Mouse (Mus musculus): ENCODE measurements at regions not wholly inside any gene's neighbourhood (a gene's known extent, or its start where the extent isn't known, plus 50 kb on each side); places are given as distances from the start of the nearest gene placed in this dataset.

- DNase-seq (ENCODE audit: low spot score in 2 of 2) = no peak
These were observed 222.3 kb upstream of the Spdye4c start for GRCm38 (mm10) chr2:128368534-128369273.

- no peak for DNase-seq (ENCODE audit: low spot score in 2 of 2)
These were observed 220.2 kb upstream of the Spdye4c start for GRCm38 (mm10) chr2:128370821-128371220.

- no peak for DNase-seq (ENCODE audit: low spot score in 2 of 2)
These were observed 218.8 kb upstream of the Spdye4c start for GRCm38 (mm10) chr2:128372204-128372603.

GRCm38 (mm10) chr2:128373363-128374252 is 217.4 kb upstream of the Spdye4c start:
- no peak for DNase-seq (ENCODE audit: low spot score in 2 of 2)

GRCm38 (mm10) chr2:128374253-128374566 is 216.8 kb upstream of the Spdye4c start:
- DNase-seq (ENCODE audit: low spot score in 2 of 2) = no peak

GRCm38 (mm10) chr2:128374926-128375325 is 216.1 kb upstream of the Spdye4c start:
- DNase-seq (ENCODE audit: low spot score in 2 of 2) = no peak

- DNase-seq (ENCODE audit: low spot score in 2 of 2) = no peak
These were observed 215.2 kb upstream of the Spdye4c start for GRCm38 (mm10) chr2:128375827-128376226.

- DNase-seq (ENCODE audit: low spot score in 2 of 2) = no peak
These were observed 213.8 kb upstream of the Spdye4c start for GRCm38 (mm10) chr2:128377176-128377575.

- DNase-seq (ENCODE audit: low spot score in 2 of 2) = no peak
These were observed 213.3 kb upstream of the Spdye4c start for GRCm38 (mm10) chr2:128377680-128378079.

GRCm38 (mm10) chr2:128378456-128378855 is 212.6 kb upstream of the Spdye4c start:
- no peak for DNase-seq (ENCODE audit: low spot score in 2 of 2)

GRCm38 (mm10) chr2:128379151-128379550 is 211.9 kb upstream of the Spdye4c start:
- DNase-seq (ENCODE audit: low spot score in 2 of 2) = no peak

- no peak for DNase-seq (ENCODE audit: low spot score in 2 of 2)
These were observed 211.5 kb upstream of the Spdye4c start for GRCm38 (mm10) chr2:128379554-128379953.

GRCm38 (mm10) chr2:128380581-128380980 is 210.4 kb upstream of the Spdye4c start:
- DNase-seq (ENCODE audit: low spot score in 2 of 2) = no peak

GRCm38 (mm10) chr2:128381684-128382205 is 209.3 kb upstream of the Spdye4c start:
- no peak for DNase-seq (ENCODE audit: low spot score in 2 of 2)

- no peak for DNase-seq (ENCODE audit: low spot score in 2 of 2)
These were observed 208.5 kb upstream of the Spdye4c start for GRCm38 (mm10) chr2:128382473-128382872.

GRCm38 (mm10) chr2:128384612-128385011 is 206.4 kb upstream of the Spdye4c start:
- no peak for DNase-seq (ENCODE audit: low spot score in 2 of 2)

GRCm38 (mm10) chr2:128386846-128387621 is 204.0 kb upstream of the Spdye4c start:
- DNase-seq (ENCODE audit: low spot score in 2 of 2) = no peak

- no peak for DNase-seq (ENCODE audit: low spot score in 2 of 2)
These were observed 203.0 kb upstream of the Spdye4c start for GRCm38 (mm10) chr2:128387851-128388471.

GRCm38 (mm10) chr2:128388883-128389470 is 202.0 kb upstream of the Spdye4c start:
- DNase-seq (ENCODE audit: low spot score in 2 of 2) = no peak

GRCm38 (mm10) chr2:128392344-128392743 is 198.7 kb upstream of the Spdye4c start:
- DNase-seq (ENCODE audit: low spot score in 2 of 2) = no peak

- no peak for DNase-seq (ENCODE audit: low spot score in 2 of 2)
These were observed 197.6 kb upstream of the Spdye4c start for GRCm38 (mm10) chr2:128393401-128393800.
